Mouse (Mus musculus) kidney, adult 2 months (tissue): ENCODE results near the gene Ddx54.

Source experiments
- CTCF ChIP-seq: fragments of 200-500 bp; conservative IDR thresholded peaks from 2 replicates; pipeline ENCODE4 v1.5.1; 2011; ENCODE audit warnings: low read depth, mild to moderate bottlenecking, control low read depth, low read length, moderate library complexity, mixed read lengths; ENCODE audit not compliant: insufficient read depth, insufficient read length
- POLR2A ChIP-seq: fragments of 200-500 bp; IDR thresholded peaks from one replicate; pipeline ENCODE4 v1.6.1; 2011; ENCODE audit warnings: low read depth, low read length, control low read depth

DNA sequence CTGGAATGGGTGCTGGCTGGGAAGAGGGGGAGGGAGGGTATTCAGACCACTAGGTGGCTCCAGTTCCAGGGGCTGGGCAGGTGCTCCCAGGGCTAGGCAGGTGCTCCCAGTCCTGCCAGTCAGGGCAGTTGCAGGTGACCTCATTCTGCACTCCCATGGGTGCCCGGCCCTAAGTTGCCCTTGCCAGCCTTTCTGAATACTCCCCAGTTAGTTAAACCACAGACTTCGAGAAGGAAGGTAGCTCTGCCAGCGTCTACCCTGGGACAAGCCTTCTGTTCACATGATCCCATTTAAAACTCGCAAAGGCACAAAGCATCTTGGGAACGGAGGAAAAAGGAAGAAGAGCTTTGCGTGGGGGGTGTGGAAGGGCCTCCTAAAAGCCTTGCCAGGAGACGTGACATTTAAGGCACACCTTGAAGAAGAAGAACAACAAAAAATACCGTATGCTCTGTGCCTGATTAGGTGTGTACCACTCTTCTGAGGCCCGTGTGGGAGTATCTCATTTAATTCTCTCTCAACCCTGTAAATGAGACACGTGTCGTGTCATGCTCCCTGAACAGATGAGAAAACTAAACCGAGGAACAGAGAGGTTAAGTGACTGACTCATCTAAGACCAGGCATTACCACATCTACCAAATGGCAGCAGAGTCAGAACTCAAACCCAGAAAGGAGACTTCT is 35.4 kb downstream of the Ddx54 start:
- TF ChIP-seq POLR2A = no peak
- no peak for TF ChIP-seq CTCF
